Mouse (Mus musculus) brain, embryonic 18.5 days (tissue): ENCODE results near the gene Gnpat.

ENCODE experiments used
- DNase-seq: peaks from one replicate; pipeline ENCODE4 v3.0.0-alpha.2; 2012; ENCODE audit warnings: low read depth, low spot score

Gene Gnpat

DNA sequence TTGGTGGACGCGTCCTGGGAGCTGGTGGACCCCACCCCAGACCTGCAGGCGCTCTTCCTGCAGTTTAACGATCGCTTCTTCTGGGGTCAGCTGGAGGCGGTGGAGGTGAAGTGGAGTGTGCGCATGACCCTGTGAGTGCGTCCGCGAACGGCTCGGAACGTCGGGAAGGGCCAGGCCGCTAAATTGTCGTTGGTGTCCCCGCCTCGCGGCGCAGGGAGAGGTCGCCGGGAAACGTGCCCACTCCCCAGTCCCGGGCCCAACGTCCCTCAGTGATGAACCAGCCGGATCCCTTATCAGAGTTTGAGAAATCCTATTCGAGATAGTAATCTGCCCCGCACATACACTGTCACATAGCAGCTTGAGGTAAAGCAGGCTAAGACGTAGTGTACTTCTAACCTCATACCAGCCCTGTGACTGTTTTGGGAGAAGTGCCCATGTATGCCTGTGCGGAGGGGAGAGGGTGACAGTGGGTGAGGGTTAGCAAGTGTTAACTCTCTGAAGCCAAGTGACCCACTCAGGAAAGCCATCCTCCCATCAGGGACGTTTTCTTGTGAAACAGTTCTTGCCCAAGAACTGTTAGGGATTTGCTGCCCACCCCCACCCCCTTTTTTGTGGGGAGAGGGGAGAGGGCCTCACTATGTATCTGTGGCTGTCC lies 35.5 kb downstream of the Gnpat start:
- DNase-seq: no peak

DNA sequence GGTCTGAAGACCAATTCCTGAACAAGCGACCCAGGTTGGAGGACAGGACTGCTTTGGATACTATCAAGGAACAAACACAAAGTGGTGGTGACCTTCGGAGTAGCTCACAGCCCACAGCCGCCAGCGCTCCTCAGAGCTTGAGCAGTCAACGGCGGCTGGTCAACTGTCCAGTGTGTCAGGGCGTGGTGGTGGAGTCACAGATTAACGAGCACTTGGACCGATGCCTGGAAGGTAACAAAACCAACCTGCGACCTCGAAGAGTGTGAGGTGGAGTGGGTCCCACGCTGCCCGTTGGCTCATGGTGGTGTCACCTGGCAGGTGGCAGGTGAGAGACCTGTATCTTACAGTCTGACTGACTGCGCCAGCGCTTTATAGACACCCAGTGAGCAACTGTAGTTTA lies 40.4 kb downstream of the Gnpat start:
- no peak for DNase-seq

DNA sequence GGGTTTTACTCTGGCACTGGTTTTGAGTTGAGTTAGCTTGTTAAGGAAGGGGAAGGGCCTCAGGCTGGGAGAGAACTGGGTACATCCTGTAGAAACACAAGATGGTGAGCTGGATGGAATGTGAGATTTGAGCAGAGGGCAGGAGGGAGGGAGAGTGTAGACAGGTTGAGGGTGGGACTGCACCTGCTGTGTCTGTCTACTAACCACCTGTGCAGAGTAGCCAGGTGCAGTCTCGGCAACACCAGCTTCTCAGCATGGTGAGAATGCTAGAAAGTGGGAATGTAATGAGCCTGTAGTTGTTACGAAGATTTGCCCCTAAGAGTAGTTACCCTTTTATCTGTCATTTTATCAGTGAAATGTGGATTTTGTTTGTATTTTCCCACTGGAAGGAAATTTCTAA lies 42.6 kb downstream of the Gnpat start:
- DNase-seq: no peak

DNA sequence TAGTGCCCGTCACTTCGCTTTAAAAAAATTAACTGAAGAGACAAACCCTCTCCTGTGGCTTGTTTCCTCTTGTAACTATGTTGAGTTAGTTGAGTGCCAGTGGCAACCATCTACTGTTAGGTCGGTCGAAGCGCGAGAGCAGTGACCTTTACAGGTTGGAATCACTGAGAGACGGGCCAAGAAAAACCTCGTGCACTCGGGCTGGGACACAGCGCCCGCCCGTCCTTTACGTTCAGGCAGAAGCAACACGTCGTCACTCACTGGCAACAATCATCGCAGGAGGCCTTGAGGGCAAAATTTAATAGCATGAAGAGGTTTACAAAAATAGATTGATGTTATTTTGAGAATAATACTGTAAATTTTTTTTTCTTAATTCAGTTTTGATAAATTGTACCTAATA lies 47.1 kb downstream of the Gnpat start:
- DNase-seq: no peak

DNA sequence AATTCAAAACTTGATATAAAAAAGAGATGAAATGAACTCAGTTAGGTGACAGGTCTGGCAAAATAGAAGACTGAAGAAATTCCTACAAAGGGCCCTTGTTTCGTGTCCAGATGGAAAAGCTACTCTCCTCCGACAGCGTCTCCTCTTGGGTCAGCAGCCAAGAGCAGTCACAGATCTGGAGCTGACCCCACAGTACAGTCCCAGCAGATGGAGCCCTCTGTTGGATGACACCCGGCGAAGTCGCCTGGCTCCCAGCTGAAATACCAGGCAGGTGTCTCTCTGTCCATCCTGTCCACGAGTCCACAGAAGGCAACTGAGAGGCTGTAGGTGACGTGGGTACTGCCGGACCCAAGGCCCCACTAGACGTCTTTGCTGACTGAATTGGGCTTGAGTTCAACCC lies 47.5 kb downstream of the Gnpat start:
- no peak for DNase-seq

DNA sequence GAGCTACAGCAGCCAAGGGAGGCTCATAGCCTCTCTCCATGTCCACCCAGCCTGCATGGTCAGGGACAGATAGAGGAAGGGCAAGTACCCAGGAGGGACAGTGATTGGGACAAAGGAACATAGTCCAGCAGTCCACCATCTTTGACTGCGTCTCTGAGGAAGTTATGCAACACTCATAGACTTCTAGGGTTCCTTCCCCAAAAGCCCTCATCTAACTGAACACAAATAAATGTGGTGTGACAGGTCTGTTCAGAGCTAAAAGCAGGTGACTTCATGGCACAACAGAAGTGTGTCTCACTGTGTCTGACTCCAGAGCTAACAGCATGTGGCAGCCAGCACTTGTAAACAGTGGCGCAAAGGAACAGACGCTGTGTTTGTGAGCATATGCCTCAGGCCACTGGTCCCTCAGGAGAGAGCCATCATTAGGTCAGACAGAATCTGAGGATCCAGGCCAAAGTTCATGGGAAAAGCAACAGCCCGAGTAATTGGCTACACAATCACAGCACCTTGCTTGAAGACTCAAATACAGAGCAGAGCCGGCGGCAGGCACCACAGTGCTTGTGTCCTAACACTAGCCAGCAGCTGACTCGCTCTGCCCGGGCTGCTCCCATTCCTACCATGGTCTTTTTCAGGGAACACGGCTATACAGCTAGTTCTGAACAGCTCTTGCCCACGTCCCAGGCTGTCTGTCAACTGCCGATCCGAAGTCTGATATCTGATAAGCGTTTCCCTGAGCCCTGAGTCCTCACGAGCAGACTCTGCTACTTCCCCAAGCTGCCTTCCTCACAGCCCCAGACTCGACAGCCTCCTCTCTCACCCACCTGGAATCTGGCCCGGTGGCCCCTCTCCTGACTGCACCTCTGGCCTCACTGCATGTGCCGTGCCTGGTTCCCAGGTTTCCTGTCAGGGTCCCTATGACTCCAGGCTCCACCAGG lies 49.4 kb downstream of the Gnpat start:
- no peak for DNase-seq

DNA sequence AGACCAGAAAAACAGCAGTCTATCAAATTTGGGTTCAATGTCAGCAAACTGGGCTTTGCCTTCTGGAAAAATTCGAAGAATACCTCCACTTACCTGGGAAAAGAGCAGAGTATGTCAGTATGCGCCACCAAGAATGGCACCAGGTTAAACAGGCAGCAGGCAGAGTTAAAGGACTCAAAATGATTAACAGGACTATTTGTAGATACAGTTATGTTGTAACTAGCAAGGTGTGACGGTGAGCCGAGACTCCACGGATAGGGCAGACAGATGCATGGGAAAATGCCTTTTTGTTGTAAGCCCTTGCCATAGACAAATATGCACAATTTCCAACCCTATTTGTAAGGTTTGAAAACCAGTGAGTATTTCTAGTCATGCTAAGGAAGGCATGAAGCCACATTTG lies 51.2 kb downstream of the Gnpat start:
- no peak for DNase-seq

DNA sequence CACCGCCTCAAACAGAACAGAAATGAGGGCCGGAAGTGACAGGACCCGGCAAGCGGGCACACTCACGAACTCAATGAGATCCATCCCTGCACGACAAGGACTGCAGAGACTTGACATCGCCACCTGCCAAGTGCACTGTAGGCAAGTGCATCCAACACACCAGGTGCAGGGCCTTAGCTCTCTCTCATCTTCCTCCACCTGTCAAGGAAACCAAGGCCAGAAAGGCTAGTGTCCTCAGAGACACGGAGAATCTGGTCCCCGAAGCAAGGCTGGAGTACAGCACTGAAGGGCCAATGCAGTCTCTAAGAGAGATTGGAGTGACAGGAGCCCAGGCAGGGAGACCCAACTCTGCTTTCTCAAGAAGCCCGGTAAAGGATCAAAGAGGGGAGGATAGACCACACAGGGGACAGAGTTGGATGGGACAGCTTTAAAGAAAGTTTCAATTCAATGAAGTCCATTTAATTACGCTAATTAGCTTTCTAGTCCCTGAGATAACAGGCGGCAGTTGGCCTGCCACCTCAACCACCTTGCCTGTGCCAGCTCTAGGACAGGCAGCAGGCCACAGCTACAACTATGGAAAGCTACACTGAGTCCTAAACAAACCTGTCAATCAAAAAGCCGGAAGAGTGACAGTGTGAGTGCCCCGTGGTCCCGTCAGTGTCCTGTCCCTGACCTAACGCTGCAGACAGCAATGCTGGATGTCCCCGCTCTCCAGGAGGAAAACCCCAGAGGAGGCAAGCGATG lies 55.1 kb downstream of the Gnpat start:
- no peak for DNase-seq

DNA sequence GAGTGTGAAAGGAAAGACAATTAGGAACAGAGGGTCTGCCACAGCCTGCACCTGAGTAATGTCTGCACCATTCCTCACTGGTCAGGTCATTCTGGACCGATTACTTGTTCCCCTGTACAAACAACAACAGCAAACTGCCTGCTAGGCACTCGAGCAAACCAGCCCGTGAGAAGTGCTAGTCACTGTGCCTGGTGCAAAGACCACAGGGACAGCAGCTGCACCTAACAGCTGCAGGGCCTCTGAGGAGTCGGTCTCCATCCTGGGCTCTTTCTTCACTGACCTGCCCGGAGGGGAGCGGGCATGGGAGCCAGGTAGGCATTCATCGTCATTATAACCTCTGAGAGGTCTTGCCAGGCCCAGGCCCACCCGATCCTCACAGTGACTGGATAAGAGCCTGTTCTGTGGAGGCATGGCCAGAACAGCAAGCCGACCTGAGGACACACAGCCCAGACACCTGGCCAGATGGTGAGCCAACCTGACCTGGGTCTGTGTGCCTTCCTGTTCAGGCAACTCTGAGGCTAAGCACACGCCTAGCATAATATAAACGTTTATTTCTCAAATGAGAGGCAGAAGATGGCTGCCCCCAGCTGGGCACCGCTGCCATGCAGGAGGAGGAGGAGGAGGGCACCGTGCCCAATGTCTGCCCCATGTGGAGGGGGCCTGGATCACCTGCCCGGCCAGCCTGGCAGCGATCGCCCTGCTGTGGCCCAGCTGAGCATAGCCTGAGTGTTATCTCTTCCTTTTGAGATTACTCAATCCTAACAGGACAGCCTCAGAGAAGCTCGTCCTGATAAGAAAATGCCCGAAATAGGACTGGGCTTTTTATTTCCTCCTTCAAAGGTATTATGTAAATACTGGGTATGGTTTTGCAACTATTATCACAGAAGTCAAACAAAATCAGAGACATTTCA lies 58.8 kb downstream of the Gnpat start:
- no peak for DNase-seq

DNA sequence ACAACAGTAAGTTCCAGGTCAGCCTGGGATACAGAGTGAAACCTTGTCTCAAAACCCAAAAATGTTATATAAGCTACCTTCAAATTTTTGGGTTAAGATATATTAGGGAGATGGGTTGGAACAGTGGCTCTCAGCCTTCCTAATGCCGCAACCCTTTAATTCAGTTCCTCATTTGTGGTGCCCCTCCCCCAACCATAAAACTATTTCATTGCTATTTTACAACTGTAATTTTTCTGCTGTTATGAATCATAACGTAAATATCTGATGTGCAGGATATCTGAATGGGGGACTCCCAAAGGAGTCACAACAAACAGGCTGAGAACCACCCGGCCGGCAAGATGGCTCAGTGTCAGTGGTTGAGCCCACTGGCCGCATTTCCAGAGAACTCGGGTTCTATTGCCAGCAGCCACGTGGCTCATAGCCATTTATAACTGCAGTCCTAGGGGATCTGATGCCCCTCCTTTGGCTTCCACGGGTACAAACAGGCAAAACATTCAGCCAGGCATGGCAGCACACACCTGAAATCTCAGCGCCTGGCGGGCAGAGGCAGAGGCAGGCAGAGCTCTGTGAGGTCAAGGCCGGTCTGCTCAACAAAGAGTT lies 59.8 kb downstream of the Gnpat start:
- no peak for DNase-seq

DNA sequence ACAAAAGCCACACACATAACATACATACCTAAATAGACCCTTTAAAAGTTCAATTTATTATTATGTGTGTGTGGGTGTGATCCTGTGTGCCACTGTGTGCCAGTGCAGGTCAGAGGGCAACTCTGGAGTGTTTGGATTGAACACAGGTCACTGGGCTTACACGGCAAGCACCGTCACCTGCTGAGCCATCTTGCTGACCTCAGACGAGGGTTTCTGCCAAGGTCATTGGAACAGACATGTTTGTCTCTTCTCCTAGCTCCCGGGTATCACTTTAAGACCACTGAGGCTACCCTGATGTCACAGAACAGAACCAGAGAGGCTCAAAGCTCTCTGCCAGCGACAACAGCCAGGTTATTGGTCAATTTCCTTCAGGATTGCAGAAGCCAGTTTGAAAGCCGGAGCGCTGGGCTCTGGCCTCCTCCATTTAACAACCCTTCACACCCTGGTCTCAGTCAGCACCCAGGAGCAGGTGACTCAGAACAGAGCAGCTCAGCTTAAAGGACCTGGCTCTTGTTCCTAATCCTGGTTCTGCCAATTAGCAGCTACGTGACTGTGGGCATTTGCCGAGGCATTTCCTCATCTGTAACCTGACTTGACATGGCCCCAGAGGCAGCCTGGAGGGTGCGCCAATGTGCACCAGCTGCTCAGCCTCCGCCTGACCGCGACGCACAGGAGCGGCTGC lies 61.3 kb downstream of the Gnpat start:
- DNase-seq: no peak

DNA sequence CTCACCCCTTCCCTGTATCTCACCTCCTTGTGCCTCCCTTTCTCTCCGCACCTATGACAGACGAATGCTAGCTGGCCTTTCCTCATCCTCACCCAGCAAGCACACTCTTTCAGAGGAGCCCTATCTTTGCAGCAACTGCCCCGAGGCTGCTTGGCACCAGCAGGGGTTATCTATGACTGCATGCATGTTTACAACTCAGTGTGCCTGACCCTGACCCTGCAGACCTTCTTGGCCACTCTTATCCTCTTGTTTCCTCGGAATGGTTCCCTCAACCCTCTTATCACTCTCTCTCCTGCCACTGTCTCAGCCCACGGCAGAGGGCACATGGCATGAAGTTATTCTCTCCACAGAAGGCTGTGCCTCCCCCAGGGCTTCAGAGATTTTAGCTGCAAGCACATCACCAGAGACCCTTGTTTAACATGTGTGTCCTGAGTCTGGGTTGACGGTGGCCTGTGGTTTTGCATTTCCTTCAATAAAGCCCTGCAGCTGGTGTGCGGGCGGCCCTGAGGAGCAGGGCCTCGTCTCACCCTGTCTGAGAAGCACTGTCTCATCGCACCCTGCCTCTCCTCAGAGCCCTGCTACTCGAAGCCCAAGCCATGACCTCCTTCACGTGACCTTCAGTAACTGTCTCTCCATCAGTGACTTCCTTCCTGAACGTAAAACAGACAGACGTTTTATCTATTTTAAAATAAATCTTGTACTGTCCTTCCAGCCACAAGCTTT lies 62.9 kb downstream of the Gnpat start:
- no peak for DNase-seq

DNA sequence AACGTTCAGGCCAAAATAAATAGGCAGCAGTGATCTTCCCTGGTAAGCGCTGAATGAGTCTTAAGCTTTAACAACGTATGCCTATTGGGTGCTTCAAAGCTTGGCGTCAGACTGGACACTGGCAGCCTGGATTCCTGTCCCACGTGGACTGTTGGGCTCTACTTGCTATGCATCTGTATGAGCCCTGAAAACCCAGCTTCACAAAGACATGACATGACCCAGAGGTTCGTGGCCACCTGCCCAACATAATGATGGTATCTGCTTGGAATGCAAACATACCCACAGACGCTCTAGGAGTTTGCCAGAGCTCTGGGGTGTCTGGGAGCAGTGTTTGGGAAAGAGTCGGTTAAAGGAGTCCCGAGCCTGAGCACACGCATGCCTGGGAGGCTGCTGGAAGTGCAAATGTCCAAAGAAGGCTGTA lies 63.5 kb downstream of the Gnpat start:
- no peak for DNase-seq

DNA sequence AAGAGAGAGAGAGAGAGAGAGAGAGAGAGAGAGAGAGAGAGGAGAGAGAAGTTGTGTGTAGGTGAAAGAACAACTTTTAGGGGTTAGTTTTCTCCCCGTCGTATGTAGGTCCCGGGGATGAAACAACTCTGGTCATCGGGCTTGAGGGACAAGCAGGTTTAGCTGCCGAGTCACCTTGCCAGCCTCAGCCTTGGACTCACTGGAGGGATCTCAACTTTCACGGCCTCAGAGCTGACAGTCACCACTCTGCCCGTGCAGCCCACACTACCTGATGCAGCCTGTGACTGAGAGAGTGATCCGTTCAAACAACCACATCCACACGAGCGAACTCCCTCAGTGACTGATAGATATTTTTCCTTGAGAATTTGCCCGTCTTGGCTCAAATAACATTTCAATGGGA lies 66.2 kb downstream of the Gnpat start:
- no peak for DNase-seq

DNA sequence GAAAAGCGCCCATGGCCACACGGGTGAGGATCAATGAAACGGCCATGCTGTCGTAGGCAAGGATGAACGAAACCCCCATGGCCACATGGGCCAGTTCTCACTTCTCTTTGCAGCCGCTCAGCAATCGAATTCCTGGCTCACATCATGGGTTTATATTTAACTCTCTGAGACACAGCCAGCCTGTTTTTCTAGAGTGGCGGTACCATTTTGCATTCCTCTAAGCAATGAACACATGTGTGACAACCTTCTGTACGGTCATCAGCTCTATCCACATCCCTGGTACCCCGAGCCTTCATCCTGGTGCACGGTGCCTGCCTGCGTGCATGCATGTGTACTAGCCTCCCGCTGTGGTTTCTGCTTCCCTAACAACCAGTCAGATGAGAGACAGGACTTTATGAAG lies 67.3 kb downstream of the Gnpat start:
- DNase-seq: no peak

DNA sequence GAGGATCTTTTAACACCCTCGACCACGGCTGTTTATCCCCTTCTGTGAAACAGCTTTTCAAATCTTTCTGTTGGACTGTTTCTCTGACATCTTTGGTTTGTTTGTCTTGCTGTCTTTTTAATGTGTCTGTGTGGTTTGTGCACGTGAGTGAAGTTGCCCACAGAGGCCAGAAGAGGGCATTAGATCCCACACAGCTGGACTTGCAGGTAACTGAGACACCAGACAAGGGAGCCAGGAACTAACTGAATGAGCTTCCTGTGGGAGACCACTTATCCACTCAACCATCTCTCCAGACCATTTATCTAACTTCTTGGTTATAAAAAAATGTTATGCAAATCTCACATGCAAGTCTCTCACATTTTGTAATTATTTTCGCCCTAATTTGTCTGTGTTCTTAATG lies 67.8 kb downstream of the Gnpat start:
- DNase-seq: no peak

DNA sequence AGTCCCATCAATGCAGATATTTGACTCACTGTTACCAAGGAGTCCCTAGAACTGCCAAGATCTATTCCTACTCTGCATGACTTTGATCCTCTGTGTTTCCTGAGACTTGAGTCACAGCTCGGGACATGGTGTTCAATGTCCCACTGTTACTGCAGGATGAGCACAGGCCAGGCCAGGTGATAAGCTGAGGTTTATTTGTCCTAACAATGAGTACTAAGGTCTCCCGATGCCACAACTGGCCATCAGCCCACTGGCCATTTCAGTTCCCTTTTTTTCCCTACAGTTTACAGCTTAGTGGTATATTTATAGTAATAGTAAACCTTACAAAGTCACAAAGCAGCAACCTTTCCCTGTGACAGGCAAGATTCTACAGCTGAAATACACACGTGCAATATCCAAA lies 69.6 kb downstream of the Gnpat start:
- DNase-seq: no peak

DNA sequence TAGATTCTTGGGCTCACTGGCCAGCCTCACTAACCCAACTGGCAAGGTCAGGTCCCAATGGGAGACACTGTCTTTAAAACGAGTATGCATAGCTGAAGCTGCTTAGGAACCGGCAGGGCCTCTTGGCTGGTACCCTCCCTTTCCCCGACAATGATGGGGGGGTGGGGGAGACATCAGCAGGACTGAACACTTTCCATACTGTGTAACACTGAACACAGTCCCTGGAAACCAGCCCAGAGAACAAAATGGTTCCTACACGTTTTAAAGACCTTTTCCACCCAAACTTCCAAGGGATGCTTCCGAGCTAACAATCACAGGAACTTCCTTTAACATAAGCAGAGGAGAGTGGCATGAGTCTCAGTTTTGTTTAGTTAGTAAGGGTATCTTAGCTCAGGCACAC lies 72.3 kb downstream of the Gnpat start:
- no peak for DNase-seq

DNA sequence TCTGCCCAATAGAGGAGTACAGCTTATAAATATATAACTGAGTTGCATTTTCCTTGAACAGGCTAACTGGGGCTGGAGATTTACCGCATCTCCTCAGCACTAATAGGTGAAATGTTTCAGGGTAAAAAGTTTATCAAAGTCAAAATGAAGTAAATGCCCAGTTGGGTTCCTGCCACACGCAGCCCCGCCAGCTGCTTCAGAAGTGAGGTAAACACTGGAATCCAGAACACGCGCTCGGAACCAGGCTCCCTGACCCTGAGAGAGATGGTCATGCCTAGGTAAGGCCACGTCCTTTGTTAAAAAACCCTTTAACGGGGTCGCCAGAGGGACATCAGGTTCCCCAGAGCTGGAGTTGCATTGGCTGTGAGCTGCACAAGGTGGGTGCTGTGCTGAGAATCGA lies 73.9 kb downstream of the Gnpat start:
- DNase-seq: no peak

DNA sequence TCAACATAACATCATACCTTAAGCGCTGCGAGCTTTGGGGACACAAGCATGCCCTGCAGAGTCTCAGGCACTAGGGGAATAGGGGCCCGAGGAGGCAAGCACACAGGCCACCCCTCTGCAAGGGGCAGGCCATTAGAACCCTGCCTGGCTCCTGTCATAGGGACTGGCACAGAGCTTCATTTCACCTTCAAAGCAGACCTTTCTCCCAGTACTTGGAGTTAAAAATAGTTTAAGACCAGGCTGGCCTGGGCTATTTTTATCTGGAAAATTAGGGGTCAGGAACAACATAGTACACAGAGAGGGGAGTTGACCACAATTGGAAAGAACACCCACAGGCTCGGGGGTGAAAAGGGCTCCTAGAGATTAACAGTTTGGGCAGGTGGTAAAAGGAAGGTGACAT lies 74.5 kb downstream of the Gnpat start:
- DNase-seq: no peak
